Mouse (Mus musculus) embryonic fibroblast, embryonic 13.5 days (primary cell): ENCODE data around the gene Ctf1.

ENCODE experiments used
- CTCF ChIP-seq: IDR thresholded peaks from 2 replicates; pipeline ENCODE4 v1.5.1; 2011; ENCODE audit warnings: mild to moderate bottlenecking, control low read depth, low read length, moderate library complexity, borderline replicate concordance; ENCODE audit not compliant: insufficient read depth
- POLR2A ChIP-seq: IDR thresholded peaks from 2 replicates; pipeline ENCODE4 v1.6.1; 2011; ENCODE audit warnings: low read depth, mild to moderate bottlenecking, control low read depth, low read length, moderate library complexity

- TF ChIP-seq CTCF (no peak), POLR2A (no peak)
Observed at GRCm38 (mm10) chr7:127760478-127760877, 47.9 kb downstream of the Ctf1 start.
